Mouse (Mus musculus) spleen, adult 2 months (tissue): Measurements from ENCODE around the gene Mapkap1. TPM values are rescaled to one million over a fixed set of nuclear protein-coding genes. Genes with fewer than 3 reads are reported as not detected.

Experiments
- DNase-seq, 2 experiments: peaks; one replicate each; pipeline versions ENCODE4 v3.0.0 to v3.0.0-alpha.2; 2012 to 2021; ENCODE audit warnings: low spot score in 2 of 2, low read depth in 1 of 2
- H3K27ac ChIP-seq: fragments of 200-500 bp; 2 replicates; pipeline ENCODE4 v1.5.1; 2012; ENCODE audit warnings: low read length, inconsistent platforms; ENCODE audit not compliant: insufficient read depth
- H3K27me3 ChIP-seq: fragments of 200-500 bp; 2 replicates; pipeline ENCODE4 v1.6.1; 2012; ENCODE audit warnings: mild to moderate bottlenecking, moderate library complexity, low read length, inconsistent platforms; ENCODE audit not compliant: control insufficient read depth, insufficient read depth
- H3K36me3 ChIP-seq: fragments of 200-500 bp; 2 replicates; pipeline ENCODE4 v1.6.1; 2012; ENCODE audit warnings: mild to moderate bottlenecking, low read length, inconsistent platforms; ENCODE audit not compliant: control insufficient read depth, insufficient read depth
- H3K4me1 ChIP-seq: fragments of 200-500 bp; 2 replicates; pipeline ENCODE4 v1.6.1; 2011; ENCODE audit warnings: inconsistent platforms; ENCODE audit not compliant: control insufficient read depth, insufficient read depth, insufficient read length
- H3K4me3 ChIP-seq: fragments of 200-500 bp; 2 replicates; pipeline ENCODE4 v1.5.1; 2011; ENCODE audit warnings: mild to moderate bottlenecking, inconsistent platforms; ENCODE audit not compliant: insufficient read depth, insufficient read length; ENCODE audit errors: extremely low read depth
- CTCF ChIP-seq: fragments of 200-500 bp; IDR thresholded peaks from 2 replicates; pipeline ENCODE4 v1.5.1; 2011; ENCODE audit warnings: mild to moderate bottlenecking, inconsistent platforms; ENCODE audit not compliant: insufficient read depth, insufficient read length, insufficient replicate concordance; ENCODE audit errors: extremely low read depth
- POLR2A ChIP-seq: fragments of 200-500 bp; IDR thresholded peaks from 2 replicates; pipeline ENCODE4 v1.6.1; 2011; ENCODE audit warnings: low read depth, low read length, inconsistent platforms
- WGBS: fragments of 180-500 bp; shearing (Covaris S2); methylation state at CpG from one replicate; pipeline ENCODE4 v1.1.7; 2018; 5-methylcytosine and 5-hydroxymethylcytosine counted together
- polyA plus RNA-seq: library from polyadenylated mRNA; depleted of rRNA; stranded (reverse); fragments of >200 nt; gene quantifications from 2 replicates; pipeline ENCODE4 v1.2.3, GENCODE M21; 2012

The Mapkap1 gene
- polyA plus RNA-seq, 1 experiment: 19.0 TPM

DNA sequence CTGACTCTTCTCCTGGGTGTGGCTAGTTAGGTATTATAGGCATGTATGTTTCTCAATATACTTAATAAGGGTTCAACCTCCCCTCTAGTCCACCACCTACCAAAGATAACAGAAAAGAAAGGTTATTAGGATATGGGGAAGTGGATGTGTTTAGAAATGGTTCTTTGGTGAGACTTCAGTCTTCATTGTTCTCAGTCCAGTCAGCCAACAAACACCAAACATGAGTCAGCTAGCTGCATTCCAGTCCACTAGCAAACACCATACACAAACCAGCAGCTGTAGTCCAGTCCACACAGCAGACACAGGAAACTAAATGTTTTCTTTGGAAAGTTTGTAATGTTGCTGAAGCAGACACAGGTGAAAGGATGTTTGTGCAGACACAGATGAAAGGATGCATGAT is 121.9 kb downstream of the Mapkap1 start:
- no peak for TF ChIP-seq POLR2A
- no peak for TF ChIP-seq CTCF
- H3K4me3 ChIP-seq: no peak overlapping the region
- no peak for DNase-seq
- no peaks in the 10 kb centered on the region for H3K27me3 ChIP-seq
- H3K4me1 ChIP-seq: no peaks in the 10 kb centered on the region
- H3K27ac ChIP-seq: no peak overlapping the region
- H3K36me3 ChIP-seq: no peaks in the 10 kb centered on the region; the same call in 1 of the 2 replicates

DNA sequence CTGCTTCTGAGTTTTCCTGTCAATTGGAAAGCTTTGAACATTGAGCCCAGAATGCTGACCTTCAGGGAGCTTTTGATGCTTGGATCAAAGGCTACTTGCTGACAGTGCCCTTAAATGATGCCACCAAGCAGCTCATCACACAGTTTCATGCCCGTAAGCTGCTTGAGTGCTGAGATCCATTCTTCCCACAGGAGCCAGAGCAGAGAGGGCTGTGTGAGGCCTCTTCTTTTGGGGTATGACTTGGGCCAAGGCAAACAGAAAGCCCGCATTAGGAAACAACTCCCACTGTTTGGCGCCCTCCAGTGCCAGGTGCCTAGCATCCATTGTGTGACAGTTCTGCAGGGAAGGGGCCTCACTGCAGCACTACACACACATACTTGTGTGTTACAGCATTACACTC is 123.5 kb downstream of the Mapkap1 start:
- no peak overlapping the region for H3K27ac ChIP-seq
- no peak overlapping the region for H3K4me3 ChIP-seq
- no peaks in the 10 kb centered on the region for H3K4me1 ChIP-seq
- TF ChIP-seq CTCF: no peak
- TF ChIP-seq POLR2A: no peak
- no peak for DNase-seq
- WGBS: 89% methylated on average over 3 of the region's 3 CpGs
- no peaks in the 10 kb centered on the region for H3K27me3 ChIP-seq
- H3K36me3 ChIP-seq: peaks cover under 1% of the 10 kb centered on the region; the same call in 1 of the 2 replicates

DNA sequence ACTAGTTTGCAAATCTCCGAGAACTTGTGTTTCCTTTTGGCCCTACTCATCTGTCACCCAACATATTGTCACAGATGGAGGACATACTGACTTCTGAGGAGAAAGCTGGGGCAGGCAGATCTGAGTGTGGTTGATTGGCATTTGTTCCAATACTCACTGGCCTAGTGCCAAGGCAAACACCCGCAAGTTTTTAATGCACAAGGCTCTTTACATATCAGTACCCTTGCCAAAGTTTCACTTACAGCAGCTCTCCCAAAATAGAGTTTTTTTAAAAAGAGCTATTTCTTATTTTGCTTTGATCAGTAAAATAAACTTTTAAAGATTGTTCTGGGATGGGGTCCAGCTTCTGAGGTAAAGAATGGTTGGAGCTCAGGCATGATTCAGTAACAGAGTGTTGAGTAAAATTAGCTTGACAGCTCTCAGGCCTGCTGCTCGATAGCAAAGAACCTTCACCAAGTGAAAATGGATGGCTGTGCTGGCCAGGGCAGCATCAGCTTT is 125.3 kb downstream of the Mapkap1 start:
- no peak overlapping the region for H3K27ac ChIP-seq
- DNase-seq: no peak
- no peaks in the 10 kb centered on the region for H3K4me1 ChIP-seq
- H3K27me3 ChIP-seq: no peaks in the 10 kb centered on the region
- WGBS: 85% methylated on average over 3 of the region's 3 CpGs
- H3K4me3 ChIP-seq: no peak overlapping the region
- peaks cover 2% of the 10 kb centered on the region; the same call in 1 of the 2 replicates for H3K36me3 ChIP-seq
- no peak for TF ChIP-seq CTCF
- no peak for TF ChIP-seq POLR2A

DNA sequence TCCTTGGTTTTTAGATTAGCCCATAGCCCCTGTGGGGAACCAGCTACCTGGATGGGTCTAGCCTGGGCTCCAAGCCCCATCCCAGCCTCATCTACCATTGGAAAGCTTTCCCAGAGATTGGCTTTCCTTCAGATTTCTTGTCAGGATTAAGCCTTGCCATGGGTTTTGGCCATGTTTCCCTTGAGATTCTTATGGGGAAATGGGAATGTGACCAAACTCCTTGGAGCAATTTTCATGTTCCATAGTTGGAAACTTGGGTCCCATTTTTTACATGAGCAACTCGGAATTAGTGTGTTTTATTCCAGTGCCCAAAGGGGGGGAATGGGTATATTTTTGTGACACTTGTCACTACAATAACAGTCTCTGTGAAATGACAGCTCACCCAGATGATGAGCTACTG is 125.8 kb downstream of the Mapkap1 start:
- no peaks in the 10 kb centered on the region for H3K4me1 ChIP-seq
- 86% methylated on average over 1 of the region's 1 CpGs for WGBS
- TF ChIP-seq POLR2A: no peak
- no peak for TF ChIP-seq CTCF

DNA sequence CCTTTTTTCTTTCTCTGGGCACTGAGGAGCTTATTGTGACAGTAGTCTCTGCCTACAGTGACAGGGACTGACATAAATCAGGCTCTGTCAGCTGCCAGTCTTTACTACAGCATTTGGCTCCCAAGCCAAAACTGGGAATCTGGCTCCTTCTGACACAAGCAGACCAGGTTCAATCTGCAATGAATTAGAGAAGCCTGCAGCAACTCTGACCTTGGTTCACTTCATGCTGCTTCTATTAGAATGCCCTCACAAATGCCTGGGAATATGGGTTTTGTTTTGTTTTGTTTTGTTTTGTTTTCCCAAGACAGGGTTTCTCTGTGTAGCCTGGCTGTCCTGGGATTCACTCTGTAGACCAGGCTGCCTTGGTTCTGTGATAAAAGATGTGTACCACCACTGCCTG is 126.7 kb downstream of the Mapkap1 start:
- Histone ChIP-seq H3K36me3 (peaks cover 2% of the 10 kb centered on the region; the same call in 1 of the 2 replicates), H3K27ac (no peak overlapping the region), H3K27me3 (no peaks in the 10 kb centered on the region), H3K4me3 (no peak overlapping the region), H3K4me1 (no peaks in the 10 kb centered on the region)
- DNase-seq: no peak
- TF ChIP-seq POLR2A (no peak), CTCF (no peak)

More for the DNA sequence above, 125.8 kb downstream of the Mapkap1 start:
- Histone ChIP-seq H3K4me3 (no peak overlapping the region), H3K36me3 (peaks cover 2% of the 10 kb centered on the region; the same call in 1 of the 2 replicates), H3K27me3 (no peaks in the 10 kb centered on the region), H3K27ac (no peak overlapping the region)
- DNase-seq: no peak

DNA sequence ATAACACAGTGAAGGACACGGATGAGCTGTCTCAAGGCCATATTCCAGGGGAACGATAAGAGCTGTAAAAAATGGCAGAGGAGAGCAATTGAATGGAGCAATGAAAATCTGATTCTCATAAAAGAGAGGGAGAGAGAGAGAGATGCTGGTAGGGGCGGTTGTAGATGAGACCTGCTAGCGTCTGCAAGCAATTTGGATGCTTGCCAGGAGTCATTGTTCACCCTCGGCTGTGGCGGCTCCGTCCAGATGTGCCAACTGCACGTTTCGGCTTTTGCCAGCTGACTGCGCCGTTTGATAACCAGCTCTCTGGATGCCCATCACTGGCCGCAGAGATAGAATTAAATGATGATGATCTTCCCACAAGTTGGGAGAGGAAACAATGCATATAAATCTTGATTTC is 128.4 kb downstream of the Mapkap1 start:
- Histone ChIP-seq H3K27me3 (no peaks in the 10 kb centered on the region), H3K36me3 (peaks cover 2% of the 10 kb centered on the region; the same call in 1 of the 2 replicates), H3K4me1 (no peaks in the 10 kb centered on the region), H3K27ac (no peak overlapping the region), H3K4me3 (no peak overlapping the region)
- no peak for DNase-seq
- WGBS: 82% methylated on average over 12 of the region's 12 CpGs
- no peak for TF ChIP-seq POLR2A
- TF ChIP-seq CTCF: no peak

DNA sequence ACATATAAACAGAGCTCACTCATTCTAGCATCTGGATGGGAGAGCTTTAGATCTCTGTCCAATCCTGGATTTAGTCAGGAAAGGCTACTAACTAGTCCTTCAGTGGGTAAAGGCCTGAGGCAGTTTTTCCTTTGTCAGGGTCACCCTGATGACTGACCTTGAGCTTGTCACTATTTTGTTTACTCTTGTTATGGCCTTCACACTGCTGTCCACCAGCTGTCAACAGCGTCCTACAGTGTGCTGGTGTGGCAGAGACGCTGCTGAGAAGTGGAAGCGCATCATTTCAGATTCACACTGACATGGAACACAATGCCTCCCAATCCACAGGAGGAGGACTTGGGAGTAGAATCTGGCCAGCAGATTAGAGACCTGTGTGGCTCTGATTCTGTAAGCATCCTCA is 130.8 kb downstream of the Mapkap1 start:
- WGBS: 96% methylated on average over 3 of the region's 3 CpGs
- TF ChIP-seq POLR2A (no peak), CTCF (no peak)
- Histone ChIP-seq H3K27ac (no peak overlapping the region), H3K4me1 (no peaks in the 10 kb centered on the region), H3K36me3 (peaks cover 2% of the 10 kb centered on the region; the same call in 1 of the 2 replicates), H3K27me3 (no peaks in the 10 kb centered on the region), H3K4me3 (no peak overlapping the region)
- DNase-seq: no peak
